Mouse (Mus musculus) heart, adult 18-20 months (tissue): Measurements from ENCODE around the gene Mosmo. TPM values are rescaled to one million over a fixed set of nuclear protein-coding genes. Genes with fewer than 3 reads are reported as not detected.
A peak's percentile ranks its signal among the peaks of the same experiment; 100 is the strongest.

Source experiments
- DNase-seq, 2 experiments: peaks; one replicate each; pipeline ENCODE4 v3.0.0; 2021 to 2022; ENCODE audit warnings: mixed read lengths in 1 of 2
- total RNA-seq, 2 experiments: library from RNA; stranded (reverse); gene quantifications; 2 replicates each; pipeline ENCODE4 v1.2.3; 2021

The Mosmo gene
- total RNA-seq, 2 experiments from 2014 or later, result 29.1 to 30.3 TPM

DNA sequence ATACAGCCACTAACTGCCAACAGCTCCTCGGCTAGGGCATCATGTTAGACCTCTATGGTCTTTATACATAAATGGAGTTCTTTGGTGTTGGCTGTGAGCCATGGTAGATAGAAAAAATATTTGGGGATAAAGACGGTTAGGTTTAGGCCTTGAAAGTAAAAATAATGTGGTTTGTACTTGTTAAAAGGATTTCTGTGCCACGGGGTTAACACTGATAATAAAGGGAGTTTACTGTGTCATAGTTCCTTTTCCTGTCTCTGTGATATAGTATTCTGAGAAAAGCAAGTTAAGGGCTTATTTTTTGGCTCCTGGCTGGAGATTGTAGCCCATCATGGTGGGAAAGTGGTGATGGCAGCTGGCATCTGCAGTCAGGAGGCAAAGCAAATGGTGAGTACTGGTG, 26.5 kb downstream of the Mosmo start:
- no peak for DNase-seq

- no peak for DNase-seq
Observed at GRCm38 (mm10) chr7:120712071-120712470, 34.7 kb downstream of the Mosmo start.

DNA sequence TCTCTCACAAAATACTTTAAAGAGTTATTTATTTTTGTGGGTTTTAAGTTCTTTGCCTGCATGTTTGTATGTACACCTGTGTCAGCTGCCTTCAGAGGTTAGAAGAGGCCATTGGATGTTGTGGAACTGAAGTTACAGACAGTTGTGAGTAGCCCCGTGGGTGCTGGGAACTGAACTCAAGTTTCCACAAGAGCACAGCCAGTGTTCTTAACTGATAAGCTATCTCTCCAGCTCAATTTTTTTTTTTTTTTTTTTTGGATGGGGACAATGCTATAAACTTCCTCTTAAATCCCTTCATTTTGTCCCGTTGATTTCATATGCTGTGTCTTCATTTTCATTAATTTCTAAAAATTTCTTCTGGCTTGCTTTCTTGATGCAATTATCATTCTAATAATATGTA, 35.8 kb downstream of the Mosmo start:
- DNase-seq, result no peak

DNA sequence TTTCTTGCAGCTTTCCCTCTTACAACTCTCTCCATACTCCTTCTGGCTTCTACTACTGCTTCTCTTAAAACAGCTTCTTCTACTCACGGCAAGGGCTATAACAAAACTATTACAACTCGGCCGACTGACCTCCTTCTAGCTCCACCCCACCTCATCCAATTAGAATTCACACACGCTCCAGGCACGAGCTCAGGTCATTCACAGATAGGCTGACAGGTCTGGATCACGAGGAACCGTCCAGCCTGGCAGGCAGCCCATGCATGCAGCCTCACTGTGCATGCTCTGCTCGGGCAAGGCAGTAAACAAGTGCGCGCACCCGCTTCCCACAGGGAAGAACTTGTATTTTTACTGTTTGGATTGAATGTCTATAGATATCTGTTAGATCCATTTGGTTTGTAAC, 36.5 kb downstream of the Mosmo start:
- DNase-seq, result peak; percentile 66 to 68

DNA sequence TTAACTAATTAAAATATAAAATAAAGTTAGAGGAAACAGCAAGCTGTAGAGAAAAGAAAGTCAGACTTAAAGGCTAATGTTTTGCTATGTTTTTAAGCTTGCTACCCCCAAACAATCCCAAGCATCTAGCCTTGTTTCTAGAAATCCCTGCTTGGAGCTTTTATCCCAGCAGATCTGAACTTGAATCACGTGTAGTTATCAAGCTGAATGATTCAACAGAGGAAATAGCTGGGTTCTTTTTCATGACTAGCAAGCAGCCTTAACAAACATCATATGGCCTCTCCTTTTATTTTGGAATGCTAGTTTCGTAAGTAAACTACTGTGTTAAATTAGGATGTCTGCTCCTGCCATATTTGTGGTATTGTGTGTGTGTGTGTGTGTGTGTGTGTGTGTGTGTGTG, 39.8 kb downstream of the Mosmo start:
- DNase-seq, result no peak

- no peak for DNase-seq
Observed at GRCm38 (mm10) chr7:120721051-120721450, 43.6 kb downstream of the Mosmo start.

DNA sequence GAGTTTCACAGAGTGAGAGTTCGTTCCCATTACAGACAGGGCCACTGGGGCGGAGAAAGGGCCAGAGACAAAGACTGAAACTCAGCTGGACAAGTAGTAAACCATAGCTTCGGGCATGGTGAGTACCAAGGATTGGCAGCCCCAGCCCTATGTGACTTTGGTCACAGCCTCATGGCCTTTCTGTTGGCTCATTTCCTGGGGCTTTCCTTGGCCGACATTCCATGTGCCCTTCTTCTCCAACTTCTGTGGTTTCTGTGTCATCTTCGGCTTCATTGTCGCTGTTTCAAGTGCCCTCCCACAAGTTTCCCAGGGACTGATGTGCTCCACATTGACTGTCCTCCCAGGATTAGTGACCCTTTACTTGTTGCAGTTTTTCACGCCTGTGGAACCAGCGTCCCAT, 44.0 kb downstream of the Mosmo start:
- peak in 1 of 2 experiments; percentile 11 for DNase-seq

DNA sequence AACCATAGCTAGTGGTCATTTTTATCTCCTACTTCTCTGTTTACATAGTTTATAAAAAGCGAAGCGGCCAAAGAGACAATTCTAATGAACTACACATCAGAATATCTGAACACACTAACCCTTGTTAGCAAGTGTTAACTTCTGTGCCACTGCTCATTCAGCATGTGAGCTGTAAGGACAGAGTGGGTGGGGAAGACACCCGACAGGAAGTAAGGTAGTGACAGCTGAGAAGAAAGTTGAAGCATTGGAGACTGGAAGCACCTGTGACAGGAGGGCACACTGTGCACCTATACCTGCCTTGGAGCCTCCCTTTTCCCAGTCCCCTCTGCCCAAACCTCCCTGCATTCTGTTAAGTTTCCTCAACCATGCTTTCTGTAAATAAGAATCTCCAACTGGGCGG, 44.6 kb downstream of the Mosmo start:
- DNase-seq, result no peak

DNA sequence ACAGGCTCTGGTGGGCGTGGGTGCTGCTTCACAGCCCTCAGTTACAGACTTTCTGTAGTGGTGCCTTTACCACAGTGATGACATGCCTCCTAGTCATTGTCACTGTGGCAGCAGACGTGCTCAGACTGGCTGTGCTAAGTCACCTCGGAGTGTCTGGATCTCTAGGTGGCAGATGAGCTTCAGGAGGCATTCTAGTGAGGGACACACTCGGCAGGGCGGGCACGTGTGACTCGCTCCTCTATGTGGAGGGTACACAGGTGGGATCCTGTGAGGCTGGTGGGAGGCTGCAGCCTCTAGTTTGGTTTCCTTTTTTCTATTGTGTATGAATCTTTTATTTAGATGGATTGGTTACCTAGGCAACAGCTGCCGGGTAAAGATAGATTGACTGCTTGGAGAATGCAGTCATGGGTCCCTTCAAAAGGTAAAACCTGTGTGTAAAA, 45.4 kb downstream of the Mosmo start:
- no peak for DNase-seq

GRCm38 (mm10) chr7:120727581-120727980, 50.2 kb downstream of the Mosmo start:
- peak in 1 of 2 experiments; percentile 61 for DNase-seq

DNA sequence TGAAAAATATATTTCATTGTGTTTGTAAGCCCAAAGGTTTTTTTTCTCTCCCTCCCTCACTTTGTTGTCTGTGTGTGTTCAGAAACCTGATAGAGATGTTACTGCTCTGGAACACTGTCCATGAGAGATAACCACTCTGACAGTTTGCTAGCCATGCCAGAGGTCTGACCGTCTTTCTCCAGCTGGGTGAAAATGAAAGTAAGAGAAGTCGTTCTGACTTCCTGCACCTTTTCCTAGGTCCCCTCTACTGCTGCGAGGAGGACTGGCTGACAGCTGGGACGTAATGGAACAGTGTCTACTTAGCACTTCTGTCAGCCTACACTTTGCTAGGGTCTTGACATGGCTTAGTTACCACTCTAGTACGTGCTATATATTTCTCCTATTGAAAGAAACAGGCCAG, 52.2 kb downstream of the Mosmo start:
- peak; percentile 57 to 60 for DNase-seq

DNA sequence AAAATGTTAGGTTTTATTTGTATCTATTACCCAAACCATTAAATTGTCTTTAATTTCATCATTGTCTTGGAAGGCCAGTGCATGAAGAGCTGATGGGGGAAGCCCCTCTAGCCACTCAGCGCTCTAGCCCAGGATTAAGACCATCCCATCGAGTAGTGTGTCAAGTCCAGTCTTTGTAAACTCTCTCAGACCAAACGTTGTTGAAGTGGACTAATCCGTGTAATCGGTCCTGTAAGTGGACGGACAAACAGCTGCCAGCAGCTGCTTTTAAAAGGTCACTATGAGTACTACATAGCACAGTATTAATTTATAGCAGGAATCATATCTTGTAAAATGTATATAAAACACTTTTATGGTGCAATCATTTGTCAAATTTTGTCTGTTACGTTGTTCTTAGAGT, 55.5 kb downstream of the Mosmo start:
- no peak for DNase-seq

GRCm38 (mm10) chr7:120739018-120739417, 61.6 kb downstream of the Mosmo start, which contains the start of gene Vwa3a:
Gene Vwa3a (plus strand): TSS chr7:120739318.
- DNase-seq, result no peak

- DNase-seq, result peak; percentile 62 to 84
Observed at GRCm38 (mm10) chr7:120739558-120740101, 62.2 kb downstream of the Mosmo start.

DNA sequence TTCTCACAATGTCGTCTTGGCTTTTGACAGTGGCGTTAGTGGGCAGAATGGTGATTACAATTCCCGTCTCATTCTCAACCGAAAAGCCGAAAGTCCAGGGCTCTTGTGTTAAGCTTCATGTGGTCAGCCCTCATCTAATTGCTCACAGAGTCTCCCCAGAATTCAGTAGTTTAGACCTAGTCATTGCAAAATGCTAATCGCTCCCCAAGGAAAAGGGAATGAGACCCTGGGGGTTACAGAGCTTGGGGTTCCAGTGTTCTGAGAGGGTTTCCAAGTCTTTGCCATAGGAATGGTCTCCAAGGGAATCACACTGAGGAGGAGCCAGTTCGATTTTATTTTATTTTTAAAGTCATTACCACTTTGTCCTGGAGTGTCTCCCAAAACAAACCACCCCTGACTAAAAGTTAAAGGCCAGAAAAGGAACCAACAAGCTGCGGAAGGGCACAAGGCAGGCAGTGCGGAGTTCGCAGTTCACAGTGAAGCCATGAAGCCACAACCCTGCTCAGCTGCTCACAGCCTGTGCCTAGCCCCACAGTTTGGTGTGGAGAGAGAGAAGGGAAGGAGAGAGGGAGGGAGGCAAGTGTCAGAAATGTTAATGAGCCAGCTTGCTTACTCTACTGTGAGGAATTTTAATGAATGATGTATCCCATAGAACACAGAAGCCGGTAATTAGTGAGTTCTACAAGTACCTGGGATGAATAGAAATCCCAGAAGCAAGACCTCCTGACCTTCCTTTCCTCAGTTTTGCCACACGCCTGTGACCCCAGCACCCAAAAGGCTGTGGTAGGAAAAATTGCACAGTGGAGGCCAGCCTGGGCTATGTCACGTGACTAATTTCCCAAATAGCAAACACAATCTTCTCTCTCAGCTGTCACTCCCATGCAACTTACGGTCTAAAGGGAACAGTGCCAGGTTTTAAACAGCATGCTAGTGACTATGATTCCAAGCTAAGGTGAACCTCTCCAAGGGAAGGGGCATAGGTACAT, 66.2 kb downstream of the Mosmo start:
- no peak for DNase-seq

DNA sequence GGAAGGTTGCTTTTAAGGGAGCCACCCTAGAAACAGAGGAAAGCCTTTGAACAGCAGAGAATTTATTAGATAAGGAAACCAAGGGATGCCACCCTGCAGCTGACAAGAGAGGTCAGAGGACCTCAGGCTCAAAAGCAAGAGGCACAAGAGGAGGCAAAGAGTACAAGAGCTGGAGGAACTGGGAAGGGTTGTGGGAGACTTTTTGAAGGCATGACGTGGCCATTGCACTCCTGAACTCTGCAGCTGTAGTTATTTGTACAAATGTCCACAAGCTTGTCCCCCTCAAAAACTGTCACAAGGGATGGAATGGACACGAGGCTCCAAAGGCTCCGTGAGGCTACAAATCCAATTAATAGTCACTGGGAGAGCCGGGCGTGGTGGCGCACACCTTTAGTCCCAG, 67.2 kb downstream of the Mosmo start:
- no peak for DNase-seq

DNA sequence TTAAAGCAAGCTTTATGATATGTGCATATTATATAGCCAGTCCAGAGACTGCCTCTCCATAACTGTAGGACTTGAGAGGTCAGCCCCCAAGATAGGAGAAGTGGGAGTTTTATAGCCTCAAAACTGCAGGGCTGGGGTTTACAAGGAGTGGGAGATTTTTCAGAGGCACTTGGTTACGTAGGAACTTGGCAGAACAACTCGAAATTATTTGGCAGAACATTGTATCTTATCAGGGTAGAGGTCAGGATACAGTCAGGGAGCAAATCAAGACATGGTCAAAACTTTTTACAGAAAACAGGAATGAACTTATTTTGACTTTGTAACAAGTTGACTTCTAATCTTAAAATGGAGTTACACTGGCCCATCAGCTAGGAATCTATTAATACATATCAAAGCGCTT, 68.6 kb downstream of the Mosmo start:
- DNase-seq, result peak; percentile 77 to 88

GRCm38 (mm10) chr7:120746821-120747220, 69.4 kb downstream of the Mosmo start:
- DNase-seq, result no peak

DNA sequence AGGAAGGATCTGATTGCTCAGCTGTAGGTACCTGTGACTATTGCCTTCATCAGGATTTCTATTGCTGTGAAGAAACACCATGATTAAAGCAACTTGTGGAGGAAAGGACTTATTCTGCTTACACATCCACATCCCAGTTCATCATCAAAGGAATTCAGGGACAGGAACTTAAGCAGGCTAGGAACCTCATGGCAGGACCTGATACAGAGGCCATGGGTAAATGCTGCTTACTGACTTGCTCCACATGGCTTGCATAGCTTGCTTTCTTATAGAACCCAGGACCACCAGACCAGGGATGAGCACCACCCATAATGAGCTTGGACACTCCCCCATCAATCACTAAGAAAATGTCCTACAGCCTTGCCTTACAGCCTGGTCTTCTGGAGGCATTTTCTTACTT, 71.1 kb downstream of the Mosmo start:
- DNase-seq, result no peak

DNA sequence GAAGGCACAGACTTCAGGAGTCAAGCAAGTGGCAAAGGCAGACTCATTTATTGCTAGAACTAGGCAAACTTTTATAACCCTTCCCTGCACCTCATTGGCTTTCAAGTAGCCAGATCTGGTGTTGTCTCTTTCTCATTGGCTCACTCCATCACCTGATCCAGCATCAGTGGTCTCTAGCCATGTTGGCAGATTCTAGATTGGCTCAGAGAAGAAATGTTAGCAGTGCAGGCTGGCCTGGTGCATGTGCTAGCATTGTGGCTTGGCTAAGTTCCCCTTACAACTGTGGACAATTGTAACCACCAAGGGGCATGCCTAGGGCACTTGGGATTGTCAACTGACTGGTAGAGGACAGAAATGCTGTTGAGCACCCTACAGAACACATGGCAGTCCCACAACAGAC, 73.9 kb downstream of the Mosmo start:
- DNase-seq, result no peak

- no peak for DNase-seq
Observed at GRCm38 (mm10) chr7:120751906-120752305, 74.5 kb downstream of the Mosmo start.

- peak; percentile 80 to 91 for DNase-seq
Observed at GRCm38 (mm10) chr7:120754671-120755070, 77.3 kb downstream of the Mosmo start.

GRCm38 (mm10) chr7:120767369-120767768, 90.0 kb downstream of the Mosmo start:
- no peak for DNase-seq

DNA sequence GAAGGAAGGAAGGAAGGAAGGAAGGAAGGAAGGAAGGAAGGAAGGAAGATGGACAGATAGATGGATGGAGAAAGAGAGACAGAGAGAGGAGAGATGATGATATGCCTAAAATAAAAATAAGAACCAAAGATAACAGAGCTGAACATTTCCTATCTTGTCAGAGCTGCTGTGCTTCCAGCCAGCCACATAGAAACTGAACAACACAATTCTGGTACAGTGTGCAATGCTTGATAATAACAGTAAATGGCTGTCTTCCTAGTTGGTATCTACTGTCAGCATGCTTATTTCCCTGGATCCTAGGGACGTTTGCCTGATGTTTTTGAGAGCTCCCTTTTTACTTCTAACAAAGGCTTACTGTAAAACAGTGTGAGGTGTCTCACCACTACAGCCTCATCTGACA, 94.0 kb downstream of the Mosmo start:
- no peak for DNase-seq
